In genomic region chr6:122627469-122628108, GRCm38 (mm10) we compare ENCODE assay signal across 8 mouse cellular contexts. TPM values are rescaled to one million over a fixed set of nuclear protein-coding genes. Genes with fewer than 3 reads are reported as not detected.
DNase-seq lines count a peak whose midpoint lies in the region; ATAC-seq and TF ChIP-seq lines count a peak whose summit lies in the region.
"Had no signal": no experiment of that assay in that cellular context is flagged by ENCODE, and none has a peak within 500 bp of the region (broad histone marks: within the 10 kb centered on the region; RNA-seq: fewer than 3 reads in every experiment).

No protein-coding gene starts in this region.

- no peaks in the 10 kb centered on the region for H3K9me3 ChIP-seq in lung, embryonic 14.5 days (ENCODE audit: low read depth, low read length)
- H3K9me3 ChIP-seq in forebrain, embryonic 16.5 days (ENCODE audit: control insufficient read depth, low read length) = no peaks in the 10 kb centered on the region
- no peaks in the 10 kb centered on the region for H3K9me3 ChIP-seq in liver, embryonic 11.5 days (ENCODE audit: control insufficient read depth, low read length)
- no peaks in the 10 kb centered on the region for H3K9me3 ChIP-seq in stomach, embryonic 15.5 days

- H3K4me2 ChIP-seq in lung, embryonic 14.5 days = peak overlapping the region; percentile 45
- H3K4me2 ChIP-seq in forebrain, embryonic 16.5 days (ENCODE audit: low read length) = no peak overlapping the region
- H3K4me2 ChIP-seq in liver, embryonic 11.5 days = peak overlapping the region; percentile 49
- peak overlapping the region; percentile 47 for H3K4me2 ChIP-seq in stomach, embryonic 15.5 days

- DNase-seq in lung, embryonic 14.5 days = peak; percentile 11
- no peak for DNase-seq in lung, postnatal 25 days (ENCODE audit: low spot score)
- DNase-seq in liver, embryonic 11.5 days (ENCODE audit: low spot score) = no peak
- DNase-seq in urinary bladder, postnatal 10 days (ENCODE audit: low spot score) = no peak
- DNase-seq in gastrocnemius, postnatal 4 days (ENCODE audit: low spot score in 2 of 2) = no peak

- 0 out of 2 replicates have a peak overlapping the region, but pooled peaks have one; percentile 1 for H3K4me3 ChIP-seq in lung, embryonic 14.5 days (ENCODE audit: low read depth, low read length)
- H3K4me3 ChIP-seq in forebrain, embryonic 16.5 days (replicated peaks; ENCODE audit: low read length) = 0 out of 2 replicates have a peak overlapping the region, but pooled peaks have one; percentile 6
- peak overlapping the region; percentile 28 for H3K4me3 ChIP-seq in liver, embryonic 11.5 days (ENCODE audit: low read depth, low read length)
- peak overlapping the region; percentile 21 for H3K4me3 ChIP-seq in stomach, embryonic 15.5 days (replicated peaks)

- no peak overlapping the region for H3K27ac ChIP-seq in lung, embryonic 14.5 days (ENCODE audit: low read depth)
- no peak overlapping the region for H3K27ac ChIP-seq in forebrain, embryonic 16.5 days (ENCODE audit: low read length)
- no peak overlapping the region for H3K27ac ChIP-seq in liver, embryonic 11.5 days (ENCODE audit: low read depth, low read length)
- H3K27ac ChIP-seq in stomach, embryonic 15.5 days = no peak overlapping the region

- no peaks in the 10 kb centered on the region for H3K36me3 ChIP-seq in lung, embryonic 14.5 days (ENCODE audit: insufficient read depth)
- H3K36me3 ChIP-seq in forebrain, embryonic 16.5 days (ENCODE audit: control insufficient read depth, insufficient read depth) = no peaks in the 10 kb centered on the region
- no peaks in the 10 kb centered on the region for H3K36me3 ChIP-seq in liver, embryonic 11.5 days (ENCODE audit: control insufficient read depth, insufficient read depth, low read length)
- H3K36me3 ChIP-seq in stomach, embryonic 15.5 days = no peaks in the 10 kb centered on the region

- 27% methylated on average over 20 of the region's 20 CpGs for WGBS in lung, embryonic 14.5 days
- WGBS in forebrain, embryonic 16.5 days = 55% methylated on average over 20 of the region's 20 CpGs
- 19% methylated on average over 20 of the region's 20 CpGs for WGBS in liver, embryonic 11.5 days
- WGBS in stomach, embryonic 15.5 days = 21% methylated on average over 20 of the region's 20 CpGs

- 0 out of 2 replicates have a peak, but pooled peaks cover 3% of the 10 kb centered on the region for H3K27me3 ChIP-seq in lung, embryonic 14.5 days (ENCODE audit: insufficient read depth, low read length)
- H3K27me3 ChIP-seq in forebrain, embryonic 16.5 days (replicated peaks; ENCODE audit: control insufficient read depth, insufficient read depth, low read length) = no peaks in the 10 kb centered on the region
- H3K27me3 ChIP-seq in liver, embryonic 11.5 days (replicated peaks; ENCODE audit: control insufficient read depth, insufficient read depth, low read length) = peaks cover 5% of the 10 kb centered on the region; the same call in 1 of the 2 replicates
- H3K27me3 ChIP-seq in stomach, embryonic 15.5 days (replicated peaks) = 0 out of 2 replicates have a peak, but pooled peaks cover 3% of the 10 kb centered on the region

- no peaks in the 10 kb centered on the region for H3K4me1 ChIP-seq in lung, embryonic 14.5 days (ENCODE audit: insufficient read depth)
- no peaks in the 10 kb centered on the region for H3K4me1 ChIP-seq in forebrain, embryonic 16.5 days (replicated peaks; ENCODE audit: control insufficient read depth, insufficient read depth, low read length)
- H3K4me1 ChIP-seq in liver, embryonic 11.5 days (replicated peaks; ENCODE audit: control insufficient read depth, insufficient read depth, low read length) = no peaks in the 10 kb centered on the region
- no peaks in the 10 kb centered on the region for H3K4me1 ChIP-seq in stomach, embryonic 15.5 days

- H3K9ac ChIP-seq in lung, embryonic 14.5 days = no peak overlapping the region
- H3K9ac ChIP-seq in forebrain, embryonic 16.5 days (replicated peaks; ENCODE audit: low read depth, low read length) = no peak overlapping the region
- no peak overlapping the region for H3K9ac ChIP-seq in liver, embryonic 11.5 days (ENCODE audit: low read depth, low read length)
- no peak overlapping the region for H3K9ac ChIP-seq in stomach, embryonic 15.5 days

- ATAC-seq in lung, embryonic 14.5 days (ENCODE audit: insufficient read depth) = no peak
- ATAC-seq in forebrain, embryonic 16.5 days = no peak
- ATAC-seq in liver, embryonic 11.5 days (replicated peaks; ENCODE audit: low FRiP score) = no peak
- ATAC-seq in stomach, embryonic 15.5 days (ENCODE audit: insufficient read depth, low FRiP score, low read depth) = no peak

- TF ChIP-seq CTCF in lung, embryonic 14.5 days (IDR thresholded peaks at IDR 0.05; ENCODE audit: low read depth) = no peak

RNA-seq across cellular contexts. Expression of gene Dppa3, which starts 1.4 kb away (rescaled TPM):
- not detected in 2 replicates for polyA plus RNA-seq in lung, embryonic 14.5 days (2014; fragmentation: Nextera tagmentation; extraction: Ambion mirVana)
- polyA plus RNA-seq in forebrain, embryonic 16.5 days (2015; fragmentation: Nextera tagmentation; extraction: Ambion mirVana) = not detected in 2 replicates
- polyA plus RNA-seq in liver, embryonic 11.5 days (2014; fragmentation: Nextera tagmentation; extraction: Ambion mirVana) = not detected in 2 replicates
- not detected in 2 replicates for polyA plus RNA-seq in stomach, embryonic 15.5 days (2015; fragmentation: Nextera tagmentation; extraction: Ambion mirVana)
- total RNA-seq in gastrocnemius, postnatal 4 days (2021) = not detected
- total RNA-seq: layer of hippocampus, adult 18-20 months had no signal

RNA-seq across cellular contexts. Expression of gene Gdf3, which starts 17.7 kb away (rescaled TPM):
- not detected in 2 replicates for polyA plus RNA-seq in lung, embryonic 14.5 days (2014; fragmentation: Nextera tagmentation; extraction: Ambion mirVana)
- polyA plus RNA-seq in forebrain, embryonic 16.5 days (2015; fragmentation: Nextera tagmentation; extraction: Ambion mirVana) = not detected in 2 replicates
- polyA plus RNA-seq in liver, embryonic 11.5 days (2014; fragmentation: Nextera tagmentation; extraction: Ambion mirVana) = 13.9 and 14.6 TPM in 2 replicates
- polyA plus RNA-seq in stomach, embryonic 15.5 days (2015; fragmentation: Nextera tagmentation; extraction: Ambion mirVana) = 0.22 and 0.27 TPM in 2 replicates
- total RNA-seq in gastrocnemius, postnatal 4 days (2021) = not detected
- total RNA-seq: layer of hippocampus, adult 18-20 months had no signal

RNA-seq across cellular contexts. Expression of gene Apobec1, which starts 25.3 kb away (rescaled TPM):
- 5.8 and 6.3 TPM in 2 replicates for polyA plus RNA-seq in lung, embryonic 14.5 days (2014; fragmentation: Nextera tagmentation; extraction: Ambion mirVana)
- 4.4 and 4.9 TPM in 2 replicates for polyA plus RNA-seq in forebrain, embryonic 16.5 days (2015; fragmentation: Nextera tagmentation; extraction: Ambion mirVana)
- polyA plus RNA-seq in liver, embryonic 11.5 days (2014; fragmentation: Nextera tagmentation; extraction: Ambion mirVana) = 3.7 and 5.6 TPM in 2 replicates
- 4.5 and 5.0 TPM in 2 replicates for polyA plus RNA-seq in stomach, embryonic 15.5 days (2015; fragmentation: Nextera tagmentation; extraction: Ambion mirVana)
- 1 to 10 TPM; 3.1 to 4.6 TPM for total RNA-seq in gastrocnemius, postnatal 4 days (2021)

Comparison
In these comparisons a context has a peak if more than half of its experiments do, and no peak if none do; other contexts are left out.
1. RNA of gene Gdf3, which starts 17.7 kb away (polyA plus RNA-seq): 13.9 to 14.6 TPM in liver, embryonic 11.5 days; 0.22 to 0.27 TPM in stomach, embryonic 15.5 days, not detected in lung, embryonic 14.5 days and not detected in forebrain, embryonic 16.5 days; every median in the first group is over 10 times any median in the second.
2. Peak in every context shown above with its lines, with median percentiles within 50 percentile points of each other: H3K4me3 ChIP-seq.